Mouse (Mus musculus) stomach, postnatal 0 days (tissue): ENCODE results near the gene Atp5j2.

ENCODE experiments used
- CTCF ChIP-seq: IDR thresholded peaks from 2 replicates; pipeline ENCODE4 v1.5.1; 2016; ENCODE audit warnings: antibody characterized with exemption, low read depth, mild to moderate bottlenecking, moderate library complexity
- EP300 ChIP-seq: optimal IDR thresholded peaks from 2 replicates; pipeline ENCODE3; 2016; ENCODE audit warnings: antibody characterized with exemption

DNA sequence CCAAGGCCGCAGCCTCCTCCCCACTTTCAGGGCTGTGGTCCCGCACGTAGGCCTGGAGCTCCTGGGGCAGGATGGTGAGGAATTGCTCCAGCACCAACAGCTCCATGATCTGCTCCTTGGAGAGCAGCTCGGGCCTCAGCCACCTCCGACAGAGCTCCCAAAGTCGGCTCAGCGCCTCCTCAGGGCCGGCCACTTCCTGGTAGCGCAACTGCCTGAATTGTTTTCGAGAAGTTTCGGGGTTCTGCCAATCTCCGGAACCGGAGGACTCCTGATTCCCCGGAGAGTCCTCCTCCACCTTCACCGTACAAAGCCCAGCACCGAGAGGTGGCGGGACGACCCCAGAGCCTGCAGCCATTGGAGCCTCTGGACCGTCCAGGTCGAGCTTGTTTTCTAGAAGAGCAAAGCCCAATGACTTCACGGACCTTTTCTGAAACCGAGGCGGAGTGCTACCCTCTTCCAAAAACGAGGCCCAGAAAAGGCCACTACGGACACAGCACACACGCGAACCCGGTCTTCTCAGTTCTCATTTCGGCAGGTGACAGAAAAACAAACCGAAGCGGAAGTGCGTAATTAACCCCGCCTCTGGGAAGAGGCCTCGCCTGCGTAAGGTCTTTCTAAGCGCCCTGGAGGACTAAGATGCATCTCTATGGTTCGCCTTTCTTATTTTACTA lies 9.6 kb upstream of the Atp5j2 start, which contains the start of gene Zkscan14:
- TF ChIP-seq CTCF (peak; percentile 17), EP300 (no peak)
